Mouse (Mus musculus): ENCODE results near the gene Gm21188.
A peak's percentile ranks its signal among the peaks of the same experiment; 100 is the strongest.
"Not testable (repeated sequence)": the region's sequence is repeated elsewhere in the genome, so short reads cannot be mapped to it uniquely, and the experiment has no call there.

Gm21188 gene

GRCm38 (mm10) chr13:120052085-120052484 lies at the start of gene Gm21188:
TSS of gene Gm21188 (minus strand) at chr13:120052194.
- not testable (repeated sequence) for DNase-seq (ENCODE audit: inconsistent age in 2 of 2, low spot score in 1 of 2)

GRCm38 (mm10) chr13:120099327-120099726 lies 47.3 kb upstream of the Gm21188 start:
- not testable (repeated sequence) for DNase-seq (ENCODE audit: inconsistent age in 2 of 2, low spot score in 1 of 2)

GRCm38 (mm10) chr13:120096938-120097256 lies 44.9 kb upstream of the Gm21188 start:
- peak in 1 of 2 experiments; percentile 27 for DNase-seq (ENCODE audit: inconsistent age in 2 of 2, low spot score in 1 of 2)

GRCm38 (mm10) chr13:120096241-120096937 lies 44.4 kb upstream of the Gm21188 start:
- DNase-seq (ENCODE audit: inconsistent age in 2 of 2, low spot score in 1 of 2), result peak in 1 of 2 experiments; percentile 41

GRCm38 (mm10) chr13:120092950-120093349 lies 41.0 kb upstream of the Gm21188 start:
- not testable (repeated sequence) for DNase-seq (ENCODE audit: inconsistent age in 2 of 2, low spot score in 1 of 2)

- DNase-seq (ENCODE audit: inconsistent age in 2 of 2, low spot score in 1 of 2), result not testable (repeated sequence)
Observed at GRCm38 (mm10) chr13:120079644-120080043, 27.6 kb upstream of the Gm21188 start.

GRCm38 (mm10) chr13:120070878-120071277 lies 18.9 kb upstream of the Gm21188 start:
- DNase-seq (ENCODE audit: inconsistent age in 2 of 2, low spot score in 1 of 2), result not testable (repeated sequence)

- not testable (repeated sequence) for DNase-seq (ENCODE audit: inconsistent age in 2 of 2, low spot score in 1 of 2)
Observed at GRCm38 (mm10) chr13:120070012-120070598, 18.1 kb upstream of the Gm21188 start.

- DNase-seq (ENCODE audit: inconsistent age in 2 of 2, low spot score in 1 of 2), result not testable (repeated sequence)
Observed at GRCm38 (mm10) chr13:120063439-120064089, 11.6 kb upstream of the Gm21188 start.

GRCm38 (mm10) chr13:120062903-120063302 lies 10.9 kb upstream of the Gm21188 start:
- not testable (repeated sequence) for DNase-seq (ENCODE audit: inconsistent age in 2 of 2, low spot score in 1 of 2)

GRCm38 (mm10) chr13:120048608-120049007 lies 3.4 kb downstream of the Gm21188 start:
- not testable (repeated sequence) for DNase-seq (ENCODE audit: inconsistent age in 2 of 2, low spot score in 1 of 2)

GRCm38 (mm10) chr13:120048186-120048585 lies 3.8 kb downstream of the Gm21188 start:
- DNase-seq (ENCODE audit: inconsistent age in 2 of 2, low spot score in 1 of 2), result not testable (repeated sequence)

- DNase-seq (ENCODE audit: inconsistent age in 2 of 2, low spot score in 1 of 2), result peak in 1 of 2 experiments; percentile 13
Observed at GRCm38 (mm10) chr13:120046422-120047209, 5.4 kb downstream of the Gm21188 start.

- DNase-seq (ENCODE audit: inconsistent age in 2 of 2, low spot score in 1 of 2), result peak; percentile 28 to 76
Observed at GRCm38 (mm10) chr13:120041145-120041544, 10.8 kb downstream of the Gm21188 start.

- peak in 1 of 2 experiments; percentile 8 for DNase-seq (ENCODE audit: inconsistent age in 2 of 2, low spot score in 1 of 2)
Observed at GRCm38 (mm10) chr13:120037881-120038280, 14.1 kb downstream of the Gm21188 start.

- DNase-seq (ENCODE audit: inconsistent age in 2 of 2, low spot score in 1 of 2), result peak in 1 of 2 experiments; percentile 34
Observed at GRCm38 (mm10) chr13:120036577-120037115, 15.3 kb downstream of the Gm21188 start.

GRCm38 (mm10) chr13:120035151-120035550 lies 16.8 kb downstream of the Gm21188 start:
- DNase-seq (ENCODE audit: inconsistent age in 2 of 2, low spot score in 1 of 2), result peak in 1 of 2 experiments; percentile 26

GRCm38 (mm10) chr13:120034637-120035036 lies 17.4 kb downstream of the Gm21188 start:
- peak in 1 of 2 experiments; percentile 4 for DNase-seq (ENCODE audit: inconsistent age in 2 of 2, low spot score in 1 of 2)

GRCm38 (mm10) chr13:120033516-120034190 lies 18.3 kb downstream of the Gm21188 start:
- peak in 1 of 2 experiments; percentile 44 for DNase-seq (ENCODE audit: inconsistent age in 2 of 2, low spot score in 1 of 2)

GRCm38 (mm10) chr13:120031676-120032075 lies 20.3 kb downstream of the Gm21188 start:
- DNase-seq (ENCODE audit: inconsistent age in 2 of 2, low spot score in 1 of 2), result peak in 1 of 2 experiments; percentile 64
